Mouse (Mus musculus) erythroblast, embryonic 14.5 days (primary cell): ENCODE results near the gene Pik3r3. TPM values are rescaled to one million over a fixed set of nuclear protein-coding genes. Genes with fewer than 3 reads are reported as not detected.

Experiments
- H3K27me3 ChIP-seq: 2 replicates; pipeline ENCODE4 v1.6.1; 2012; ENCODE audit warnings: inconsistent platforms; ENCODE audit not compliant: control insufficient read depth
- H3K36me3 ChIP-seq: 2 replicates; pipeline ENCODE4 v1.6.1; 2012; ENCODE audit warnings: mild to moderate bottlenecking, inconsistent platforms; ENCODE audit not compliant: control insufficient read depth
- H3K4me1 ChIP-seq: 2 replicates; pipeline ENCODE4 v1.6.1; 2012; ENCODE audit warnings: inconsistent platforms; ENCODE audit not compliant: control insufficient read depth
- H3K4me3 ChIP-seq: replicated peaks from 2 replicates; pipeline ENCODE3; 2012; ENCODE audit warnings: moderate library complexity, mild to moderate bottlenecking, inconsistent platforms
- H3K9me3 ChIP-seq: 2 replicates; pipeline ENCODE4 v1.6.1; 2012; ENCODE audit warnings: low read length, inconsistent platforms, mixed read lengths; ENCODE audit not compliant: control insufficient read depth
- GATA1 ChIP-seq: IDR thresholded peaks from 2 replicates; pipeline ENCODE4 v1.6.1; 2012; ENCODE audit warnings: low read length, inconsistent platforms, mixed read lengths
- TAL1 ChIP-seq: IDR thresholded peaks from 3 replicates; pipeline ENCODE4 v1.6.1; 2012; ENCODE audit warnings: low read length, inconsistent platforms, mixed read lengths
- polyA plus RNA-seq: library from polyadenylated mRNA; stranded (reverse); fragments of >175 nt; gene quantifications from 2 replicates; pipeline ENCODE4 v1.2.3, GENCODE M21; 2012

Pik3r3 gene
- polyA plus RNA-seq, 1 experiment, result 0.01 TPM

- H3K9me3 ChIP-seq, result no peaks in the 10 kb centered on the region
- no peaks in the 10 kb centered on the region for H3K27me3 ChIP-seq
These were observed 28.6 kb downstream of the Pik3r3 start for GRCm38 (mm10) chr4:116249986-116250385.

GRCm38 (mm10) chr4:116268220-116268619 lies 46.8 kb downstream of the Pik3r3 start:
- Histone ChIP-seq H3K9me3 (no peaks in the 10 kb centered on the region), H3K4me1 (no peaks in the 10 kb centered on the region), H3K27me3 (no peaks in the 10 kb centered on the region), H3K4me3 (no peak overlapping the region), H3K36me3 (no peaks in the 10 kb centered on the region)
- no peak for TF ChIP-seq GATA1
- TF ChIP-seq TAL1, result no peak

More at GRCm38 (mm10) chr4:116249986-116250385, 28.6 kb downstream of the Pik3r3 start:
- TF ChIP-seq TAL1 (no peak), GATA1 (no peak)
- Histone ChIP-seq H3K4me3 (no peak overlapping the region), H3K36me3 (no peaks in the 10 kb centered on the region), H3K4me1 (peaks cover 1% of the 10 kb centered on the region; the same call in 1 of the 2 replicates)

- H3K4me3 ChIP-seq, result no peak overlapping the region
- TF ChIP-seq GATA1 (no peak), TAL1 (no peak)
- no peaks in the 10 kb centered on the region for H3K27me3 ChIP-seq
- H3K36me3 ChIP-seq, result no peaks in the 10 kb centered on the region
- H3K9me3 ChIP-seq, result no peaks in the 10 kb centered on the region
- H3K4me1 ChIP-seq, result peaks cover 4% of the 10 kb centered on the region
These were observed 60.8 kb downstream of the Pik3r3 start for GRCm38 (mm10) chr4:116282211-116282610.

- H3K4me1 ChIP-seq, result peaks cover 1% of the 10 kb centered on the region; the same call in 1 of the 2 replicates
- no peaks in the 10 kb centered on the region for H3K9me3 ChIP-seq
- no peaks in the 10 kb centered on the region for H3K36me3 ChIP-seq
- no peaks in the 10 kb centered on the region for H3K27me3 ChIP-seq
- H3K4me3 ChIP-seq, result no peak overlapping the region
- TF ChIP-seq TAL1, result no peak
- no peak for TF ChIP-seq GATA1
These were observed 70.1 kb downstream of the Pik3r3 start for GRCm38 (mm10) chr4:116291561-116291960.

GRCm38 (mm10) chr4:116293296-116293695 lies 71.9 kb downstream of the Pik3r3 start:
- Histone ChIP-seq H3K27me3 (no peaks in the 10 kb centered on the region), H3K4me1 (peaks cover 1% of the 10 kb centered on the region; the same call in 1 of the 2 replicates), H3K4me3 (no peak overlapping the region), H3K9me3 (no peaks in the 10 kb centered on the region), H3K36me3 (no peaks in the 10 kb centered on the region)
- TF ChIP-seq GATA1 (no peak), TAL1 (no peak)

- no peaks in the 10 kb centered on the region for H3K27me3 ChIP-seq
- H3K9me3 ChIP-seq, result no peaks in the 10 kb centered on the region
- no peaks in the 10 kb centered on the region for H3K36me3 ChIP-seq
- H3K4me3 ChIP-seq, result no peak overlapping the region
- no peak for TF ChIP-seq TAL1
- no peak for TF ChIP-seq GATA1
- no peaks in the 10 kb centered on the region for H3K4me1 ChIP-seq
These were observed 79.5 kb downstream of the Pik3r3 start for GRCm38 (mm10) chr4:116300878-116301355.

- H3K4me3 ChIP-seq, result no peak overlapping the region
- H3K27me3 ChIP-seq, result no peaks in the 10 kb centered on the region
- TF ChIP-seq GATA1 (no peak), TAL1 (no peak)
- no peaks in the 10 kb centered on the region for H3K9me3 ChIP-seq
- no peaks in the 10 kb centered on the region for H3K4me1 ChIP-seq
- peaks cover 32% of the 10 kb centered on the region for H3K36me3 ChIP-seq
These were observed 83.1 kb downstream of the Pik3r3 start for GRCm38 (mm10) chr4:116304551-116304950.

- no peak overlapping the region for H3K4me3 ChIP-seq
- H3K9me3 ChIP-seq, result no peaks in the 10 kb centered on the region
- no peak for TF ChIP-seq GATA1
- peaks cover 86% of the 10 kb centered on the region for H3K36me3 ChIP-seq
- no peaks in the 10 kb centered on the region for H3K4me1 ChIP-seq
- no peaks in the 10 kb centered on the region for H3K27me3 ChIP-seq
These were observed 96.2 kb downstream of the Pik3r3 start for GRCm38 (mm10) chr4:116317575-116317974.

- Histone ChIP-seq H3K9me3 (no peaks in the 10 kb centered on the region), H3K4me3 (no peak overlapping the region), H3K27me3 (no peaks in the 10 kb centered on the region), H3K36me3 (peaks cover 65% of the 10 kb centered on the region), H3K4me1 (no peaks in the 10 kb centered on the region)
- no peak for TF ChIP-seq GATA1
- no peak for TF ChIP-seq TAL1
These were observed 100.7 kb downstream of the Pik3r3 start for GRCm38 (mm10) chr4:116322127-116322526.

GRCm38 (mm10) chr4:116329256-116329655 lies 107.8 kb downstream of the Pik3r3 start:
- Histone ChIP-seq H3K36me3 (peaks cover 37% of the 10 kb centered on the region), H3K4me3 (no peak overlapping the region), H3K27me3 (no peaks in the 10 kb centered on the region), H3K9me3 (peaks cover 3% of the 10 kb centered on the region; the same call in 1 of the 2 replicates), H3K4me1 (no peaks in the 10 kb centered on the region)
- no peak for TF ChIP-seq TAL1
- no peak for TF ChIP-seq GATA1
